Mouse (Mus musculus) heart, embryonic 12.5 days (tissue): ENCODE results near the gene Gab2. TPM values are rescaled to one million over a fixed set of nuclear protein-coding genes. Genes with fewer than 3 reads are reported as not detected.

Source experiments
- ATAC-seq: fragments of 200-750 bp; cut with Nextera tagmentation; 2 replicates; pipeline ENCODE4 v1.8.0; 2017; ENCODE audit warnings: moderate TSS enrichment, moderate library complexity; ENCODE audit not compliant: insufficient number of reproducible peaks, low FRiP score
- H3K27ac ChIP-seq: fragments of 300-500 bp; sonication (generic); 2 replicates; pipeline ENCODE4 v1.5.1; 2016; ENCODE audit warnings: mild to moderate bottlenecking, moderate library complexity; ENCODE audit not compliant: poor library complexity, severe bottlenecking
- H3K27me3 ChIP-seq: fragments of 300-500 bp; sonication (generic); replicated peaks from 2 replicates; pipeline ENCODE4 v1.6.1; 2016; ENCODE audit warnings: mild to moderate bottlenecking, moderate library complexity
- H3K36me3 ChIP-seq: fragments of 300-500 bp; sonication (generic); 2 replicates; pipeline ENCODE4 v1.6.1; 2016; ENCODE audit warnings: mild to moderate bottlenecking, moderate library complexity
- H3K4me1 ChIP-seq: fragments of 300-500 bp; sonication (generic); replicated peaks from 2 replicates; pipeline ENCODE4 v1.6.1; 2016; ENCODE audit warnings: mild to moderate bottlenecking
- H3K4me2 ChIP-seq: fragments of 300-500 bp; sonication (generic); 2 replicates; pipeline ENCODE4 v1.6.1; 2016; ENCODE audit warnings: mild to moderate bottlenecking, moderate library complexity
- H3K4me3 ChIP-seq: fragments of 300-500 bp; sonication (generic); 2 replicates; pipeline ENCODE4 v1.5.1; 2016; ENCODE audit warnings: mild to moderate bottlenecking
- H3K9ac ChIP-seq: fragments of 300-500 bp; sonication (generic); 2 replicates; pipeline ENCODE4 v1.6.1; 2016; ENCODE audit warnings: mild to moderate bottlenecking, moderate library complexity
- H3K9me3 ChIP-seq: fragments of 300-500 bp; sonication (generic); replicated peaks from 2 replicates; pipeline ENCODE4 v1.6.1; 2016; ENCODE audit warnings: mild to moderate bottlenecking, moderate library complexity
- WGBS: fragments of 180-500 bp; shearing (Covaris S2); methylation state at CpG from one replicate; pipeline ENCODE4 v1.1.7; 2016; 5-methylcytosine and 5-hydroxymethylcytosine counted together
- polyA plus RNA-seq: library from polyadenylated mRNA; unstranded; fragments of >200 nt; fragmentation: Nextera tagmentation; extraction: Ambion mirVana; gene quantifications from 2 replicates; pipeline ENCODE4 v1.2.1, GENCODE M21; 2016

The Gab2 gene
- polyA plus RNA-seq, 1 experiment from 2014 or later = 11.5 TPM

DNA sequence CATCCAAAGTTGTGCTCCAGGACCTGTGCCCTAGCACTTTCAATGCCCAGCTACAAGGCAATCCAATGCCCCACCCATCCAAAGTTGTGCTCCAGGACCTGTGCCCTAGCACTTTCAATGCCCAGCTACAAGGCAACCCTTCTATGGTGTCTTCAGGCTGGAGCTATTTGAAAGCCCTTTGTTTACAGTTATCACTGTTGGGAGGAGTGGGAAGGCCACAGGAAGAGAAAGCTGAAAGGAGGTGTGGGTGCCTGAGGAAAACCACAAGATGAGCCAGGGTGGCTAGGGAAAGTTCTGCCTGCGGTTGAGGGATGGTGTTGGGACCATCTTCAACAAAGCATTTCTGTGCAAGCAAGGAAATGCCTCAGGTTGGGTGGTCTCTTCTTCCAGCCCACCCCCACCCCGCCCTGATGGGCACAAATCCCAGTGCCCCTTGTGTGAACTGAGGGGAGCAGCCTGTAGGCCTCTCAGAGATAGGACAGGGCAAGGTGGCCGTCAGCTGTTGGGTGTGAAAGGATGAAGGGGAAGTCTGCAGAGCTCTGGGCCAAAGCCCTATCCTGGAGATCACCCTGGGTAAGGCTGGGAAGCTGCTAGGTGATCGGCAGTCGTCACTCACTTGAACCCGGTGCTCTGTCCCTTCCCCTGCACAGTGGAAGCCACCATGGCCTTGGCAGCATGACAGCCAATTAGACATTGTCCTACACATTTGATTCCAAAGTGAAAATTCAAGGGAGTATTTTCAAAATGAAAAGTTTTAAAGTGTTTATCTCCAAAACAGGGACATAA, 251.9 kb downstream of the Gab2 start:
- Histone ChIP-seq H3K36me3 (no peaks in the 10 kb centered on the region), H3K27ac (no peak overlapping the region), H3K4me3 (peak overlapping the region; percentile 89), H3K9me3 (no peaks in the 10 kb centered on the region), H3K4me2 (peak overlapping the region; percentile 89), H3K27me3 (no peaks in the 10 kb centered on the region; the same call in 1 of the 2 replicates), H3K4me1 (peaks cover 26% of the 10 kb centered on the region), H3K9ac (no peak overlapping the region)
- ATAC-seq = no peak
- 74% methylated on average over 6 of the region's 6 CpGs for WGBS

DNA sequence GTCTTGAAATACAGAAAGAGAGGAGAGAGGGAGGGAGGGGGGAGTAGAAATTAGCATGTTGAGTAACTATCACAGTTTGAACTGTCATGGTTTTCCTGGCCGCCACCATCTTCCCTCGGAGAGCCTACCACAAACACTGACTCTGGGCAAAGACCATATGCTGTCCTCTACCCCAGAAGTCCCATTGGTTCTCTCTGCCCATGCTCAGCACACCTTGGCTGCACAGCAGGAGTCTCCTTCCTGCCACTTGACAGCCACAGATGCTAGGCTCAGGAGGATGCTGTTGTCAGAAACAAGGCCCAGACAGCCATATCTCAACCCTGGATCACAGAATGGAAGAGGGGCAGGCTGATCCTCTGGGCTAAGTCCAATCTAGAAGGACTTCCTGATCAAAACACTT, 253.0 kb downstream of the Gab2 start:
- H3K4me2 ChIP-seq = no peak overlapping the region

DNA sequence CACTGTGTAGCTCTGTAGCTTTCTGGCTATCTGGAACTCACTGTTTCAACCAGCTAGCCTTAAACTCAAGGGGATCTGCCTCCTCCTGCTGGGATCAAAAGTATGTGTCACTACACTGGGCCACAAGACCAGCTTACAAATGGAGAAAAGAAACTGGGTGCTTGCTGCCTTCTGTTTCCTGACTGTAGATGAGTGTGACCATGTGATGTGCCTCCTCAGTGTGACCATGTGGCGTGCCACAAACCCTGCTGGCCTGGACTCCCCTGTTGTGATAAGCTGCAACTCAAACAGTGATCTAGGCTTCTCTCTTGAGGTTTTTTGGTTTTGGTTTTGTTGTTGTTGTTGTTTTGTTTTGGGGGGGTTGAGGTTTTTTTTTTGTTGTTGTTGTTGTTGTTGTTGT, 255.3 kb downstream of the Gab2 start:
- Histone ChIP-seq H3K9ac (no peak overlapping the region), H3K4me2 (no peak overlapping the region), H3K27ac (no peak overlapping the region), H3K27me3 (no peaks in the 10 kb centered on the region), H3K4me1 (peaks cover 32% of the 10 kb centered on the region), H3K36me3 (no peaks in the 10 kb centered on the region), H3K4me3 (no peak overlapping the region), H3K9me3 (peaks cover 3% of the 10 kb centered on the region; the same call in 1 of the 2 replicates)
- ATAC-seq = no peak
- WGBS = 54% methylated on average over 1 of the region's 1 CpGs

More for the DNA sequence above, 253.0 kb downstream of the Gab2 start:
- Histone ChIP-seq H3K9me3 (no peaks in the 10 kb centered on the region), H3K27me3 (no peaks in the 10 kb centered on the region), H3K36me3 (no peaks in the 10 kb centered on the region), H3K4me1 (peaks cover 31% of the 10 kb centered on the region), H3K9ac (no peak overlapping the region), H3K27ac (no peak overlapping the region), H3K4me3 (no peak overlapping the region)
- ATAC-seq = no peak
- 87% methylated on average over 2 of the region's 2 CpGs for WGBS

- WGBS = 85% methylated on average over 4 of the region's 4 CpGs
- H3K4me1 ChIP-seq = peaks cover 38% of the 10 kb centered on the region
Observed at GRCm38 (mm10) chr7:97338593-97338992, 257.2 kb downstream of the Gab2 start.

DNA sequence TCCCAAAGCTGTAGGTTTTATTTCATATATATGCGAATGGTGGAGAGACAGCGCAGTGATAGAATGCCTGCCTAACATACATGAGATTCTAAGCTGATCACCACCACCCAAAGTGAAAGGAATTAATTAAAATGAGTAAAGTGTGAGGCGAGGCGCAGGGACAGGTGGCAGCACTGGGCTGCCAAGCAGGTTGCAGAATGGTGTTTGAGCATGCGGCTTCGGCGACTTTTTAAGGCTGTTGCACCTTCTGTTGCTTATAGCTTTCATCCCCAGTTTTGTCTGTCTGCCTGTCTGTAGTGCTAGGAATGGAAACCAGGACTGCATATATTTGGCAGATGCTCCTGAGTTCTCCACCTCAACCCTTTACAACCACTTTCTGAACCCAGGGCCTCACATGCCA, 258.2 kb downstream of the Gab2 start:
- 86% methylated on average over 7 of the region's 7 CpGs for WGBS

More at GRCm38 (mm10) chr7:97338593-97338992, 257.2 kb downstream of the Gab2 start:
- no peak overlapping the region for H3K4me2 ChIP-seq
- no peaks in the 10 kb centered on the region for H3K36me3 ChIP-seq
- no peak overlapping the region for H3K9ac ChIP-seq
- H3K27ac ChIP-seq = no peak overlapping the region
- no peak for ATAC-seq
- H3K4me3 ChIP-seq = no peak overlapping the region
- peaks cover 3% of the 10 kb centered on the region; the same call in 1 of the 2 replicates for H3K9me3 ChIP-seq
- H3K27me3 ChIP-seq = no peaks in the 10 kb centered on the region

GRCm38 (mm10) chr7:97340907-97341849, 259.8 kb downstream of the Gab2 start:
- Histone ChIP-seq H3K4me2 (no peak overlapping the region), H3K4me1 (peaks cover 46% of the 10 kb centered on the region), H3K36me3 (no peaks in the 10 kb centered on the region), H3K9ac (no peak overlapping the region), H3K27me3 (no peaks in the 10 kb centered on the region), H3K27ac (no peak overlapping the region), H3K9me3 (peaks cover 3% of the 10 kb centered on the region; the same call in 1 of the 2 replicates), H3K4me3 (no peak overlapping the region)
- WGBS = 38% methylated on average over 18 of the region's 18 CpGs
- ATAC-seq = no peak

More for the DNA sequence above, 258.2 kb downstream of the Gab2 start:
- Histone ChIP-seq H3K4me2 (no peak overlapping the region), H3K9ac (no peak overlapping the region), H3K9me3 (peaks cover 3% of the 10 kb centered on the region; the same call in 1 of the 2 replicates), H3K27ac (no peak overlapping the region), H3K36me3 (no peaks in the 10 kb centered on the region), H3K27me3 (no peaks in the 10 kb centered on the region), H3K4me1 (peaks cover 38% of the 10 kb centered on the region), H3K4me3 (no peak overlapping the region)
- no peak for ATAC-seq

- Histone ChIP-seq H3K4me2 (no peak overlapping the region), H3K9ac (no peak overlapping the region), H3K4me3 (no peak overlapping the region), H3K4me1 (peaks cover 42% of the 10 kb centered on the region), H3K36me3 (peaks cover 6% of the 10 kb centered on the region; the same call in 1 of the 2 replicates), H3K27me3 (no peaks in the 10 kb centered on the region), H3K9me3 (peaks cover 3% of the 10 kb centered on the region; the same call in 1 of the 2 replicates), H3K27ac (peak overlapping the region; percentile 22; the same call in 1 of the 2 replicates)
- ATAC-seq = no peak
- WGBS = 18% methylated on average over 2 of the region's 2 CpGs
Observed at GRCm38 (mm10) chr7:97342961-97343360, 261.6 kb downstream of the Gab2 start.

DNA sequence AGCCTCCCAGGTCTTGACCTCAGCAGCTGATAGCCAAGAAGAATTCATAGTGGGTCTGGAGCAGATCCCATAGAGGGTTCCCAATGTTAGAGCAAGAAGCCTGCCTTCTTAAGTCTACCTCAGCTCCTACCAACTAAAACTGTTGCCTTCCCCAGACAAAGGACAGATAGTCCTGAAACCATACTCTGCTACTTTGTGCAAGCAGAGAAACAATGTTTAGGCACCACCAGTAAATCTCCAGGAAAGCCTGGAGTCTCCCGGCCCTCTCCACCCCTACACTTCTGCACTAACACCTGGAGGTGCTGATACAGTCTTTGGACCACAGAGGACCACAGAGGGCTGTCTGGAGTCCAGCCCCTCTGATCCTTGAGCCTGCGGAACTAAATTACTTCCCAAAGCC, 263.3 kb downstream of the Gab2 start:
- Histone ChIP-seq H3K4me2 (no peak overlapping the region), H3K27me3 (no peaks in the 10 kb centered on the region), H3K4me1 (peaks cover 32% of the 10 kb centered on the region), H3K9ac (no peak overlapping the region), H3K9me3 (peaks cover 3% of the 10 kb centered on the region; the same call in 1 of the 2 replicates), H3K36me3 (peaks cover 12% of the 10 kb centered on the region; the same call in 1 of the 2 replicates), H3K27ac (no peak overlapping the region), H3K4me3 (no peak overlapping the region)
- no peak for ATAC-seq
- WGBS = 57% methylated on average over 2 of the region's 2 CpGs

- Histone ChIP-seq H3K27ac (no peak overlapping the region), H3K4me3 (no peak overlapping the region), H3K36me3 (peaks cover 12% of the 10 kb centered on the region; the same call in 1 of the 2 replicates), H3K4me1 (peaks cover 32% of the 10 kb centered on the region), H3K27me3 (no peaks in the 10 kb centered on the region), H3K9ac (no peak overlapping the region), H3K4me2 (no peak overlapping the region), H3K9me3 (0 out of 2 replicates have a peak, but pooled peaks cover under 1% of the 10 kb centered on the region)
- 51% methylated on average over 10 of the region's 10 CpGs for WGBS
- ATAC-seq = no peak
Observed at GRCm38 (mm10) chr7:97345229-97345871, 264.0 kb downstream of the Gab2 start.

GRCm38 (mm10) chr7:97346111-97346821, 264.9 kb downstream of the Gab2 start:
- WGBS = 68% methylated on average over 9 of the region's 9 CpGs
- peaks cover 29% of the 10 kb centered on the region for H3K4me1 ChIP-seq
- no peak overlapping the region for H3K9ac ChIP-seq
- no peak overlapping the region for H3K4me3 ChIP-seq
- ATAC-seq = no peak
- no peaks in the 10 kb centered on the region for H3K9me3 ChIP-seq
- H3K27ac ChIP-seq = no peak overlapping the region
- H3K4me2 ChIP-seq = no peak overlapping the region
- peaks cover 12% of the 10 kb centered on the region; the same call in 1 of the 2 replicates for H3K36me3 ChIP-seq
- no peaks in the 10 kb centered on the region for H3K27me3 ChIP-seq
